Mouse (Mus musculus) heart, embryonic 14.5 days (tissue): Measurements from ENCODE around the gene Shd. TPM values are rescaled to one million over a fixed set of nuclear protein-coding genes. Genes with fewer than 3 reads are reported as not detected.

ENCODE experiments used
- ATAC-seq: fragments of 200-750 bp; cut with Nextera tagmentation; 2 replicates; pipeline ENCODE4 v1.8.0; 2017; ENCODE audit warnings: low read depth, moderate TSS enrichment; ENCODE audit not compliant: insufficient number of reproducible peaks, insufficient read depth, low FRiP score
- H3K27ac ChIP-seq, 2 experiments: fragments of 200-500 bp in 1 of 2; fragments of 300-500 bp in 1 of 2; sonication (generic) in 1 of 2; replicated peaks in 1 of 2; 2 replicates each; pipeline ENCODE4 v1.5.1; 2012 to 2014; ENCODE audit warnings: low read depth in 2 of 2, low read length in 2 of 2, control low read depth in 1 of 2, mild to moderate bottlenecking in 1 of 2, mixed read lengths in 1 of 2; ENCODE audit not compliant: control insufficient read depth in 1 of 2, insufficient read depth in 1 of 2
- H3K27me3 ChIP-seq: fragments of 300-500 bp; sonication (generic); 2 replicates; pipeline ENCODE4 v1.6.1; 2014; ENCODE audit warnings: mild to moderate bottlenecking, low read length, control low read depth; ENCODE audit not compliant: control insufficient read depth, insufficient read depth
- H3K36me3 ChIP-seq: fragments of 300-500 bp; sonication (generic); 2 replicates; pipeline ENCODE4 v1.6.1; 2014; ENCODE audit warnings: mild to moderate bottlenecking, control low read depth, low read length, mixed read lengths; ENCODE audit not compliant: control insufficient read depth, insufficient read depth
- H3K4me1 ChIP-seq, 2 experiments: fragments of 200-500 bp in 1 of 2; fragments of 300-500 bp in 1 of 2; sonication (generic) in 1 of 2; 2 replicates each; pipeline ENCODE4 v1.6.1; 2012 to 2014; ENCODE audit warnings: low read length in 2 of 2, control low read depth in 1 of 2, mixed read lengths in 1 of 2; ENCODE audit not compliant: control insufficient read depth in 2 of 2, insufficient read depth in 2 of 2
- H3K4me2 ChIP-seq: fragments of 300-500 bp; sonication (generic); 2 replicates; pipeline ENCODE4 v1.6.1; 2014; ENCODE audit warnings: mild to moderate bottlenecking, low read length
- H3K4me3 ChIP-seq, 2 experiments: fragments of 200-500 bp in 1 of 2; fragments of 300-500 bp in 1 of 2; sonication (generic) in 1 of 2; 2 replicates each; pipeline ENCODE4 v1.5.1; 2012 to 2014; ENCODE audit warnings: low read length in 2 of 2, mild to moderate bottlenecking in 2 of 2, control low read depth in 1 of 2, low read depth in 1 of 2, moderate library complexity in 1 of 2; ENCODE audit not compliant: control insufficient read depth in 1 of 2, insufficient read depth in 1 of 2
- H3K9ac ChIP-seq: fragments of 300-500 bp; sonication (generic); 2 replicates; pipeline ENCODE4 v1.6.1; 2014; ENCODE audit warnings: mild to moderate bottlenecking, low read length
- H3K9me3 ChIP-seq: fragments of 300-500 bp; sonication (generic); 2 replicates; pipeline ENCODE4 v1.6.1; 2016; ENCODE audit warnings: low read length, control low read depth; ENCODE audit not compliant: control insufficient read depth
- WGBS: fragments of 180-500 bp; shearing (Covaris S2); extraction: QIAGEN DNeasy Blood & Tissue Kit; methylation state at CpG from one replicate; pipeline ENCODE4 v1.1.7; 2014; 5-methylcytosine and 5-hydroxymethylcytosine counted together
- polyA plus RNA-seq: library from polyadenylated mRNA; unstranded; fragments of >200 nt; fragmentation: Nextera tagmentation; extraction: Ambion mirVana; gene quantifications from 2 replicates; pipeline ENCODE4 v1.2.1, GENCODE M21; 2014

Gene Shd
- polyA plus RNA-seq, 1 experiment from 2014 or later = 7.1 TPM

DNA sequence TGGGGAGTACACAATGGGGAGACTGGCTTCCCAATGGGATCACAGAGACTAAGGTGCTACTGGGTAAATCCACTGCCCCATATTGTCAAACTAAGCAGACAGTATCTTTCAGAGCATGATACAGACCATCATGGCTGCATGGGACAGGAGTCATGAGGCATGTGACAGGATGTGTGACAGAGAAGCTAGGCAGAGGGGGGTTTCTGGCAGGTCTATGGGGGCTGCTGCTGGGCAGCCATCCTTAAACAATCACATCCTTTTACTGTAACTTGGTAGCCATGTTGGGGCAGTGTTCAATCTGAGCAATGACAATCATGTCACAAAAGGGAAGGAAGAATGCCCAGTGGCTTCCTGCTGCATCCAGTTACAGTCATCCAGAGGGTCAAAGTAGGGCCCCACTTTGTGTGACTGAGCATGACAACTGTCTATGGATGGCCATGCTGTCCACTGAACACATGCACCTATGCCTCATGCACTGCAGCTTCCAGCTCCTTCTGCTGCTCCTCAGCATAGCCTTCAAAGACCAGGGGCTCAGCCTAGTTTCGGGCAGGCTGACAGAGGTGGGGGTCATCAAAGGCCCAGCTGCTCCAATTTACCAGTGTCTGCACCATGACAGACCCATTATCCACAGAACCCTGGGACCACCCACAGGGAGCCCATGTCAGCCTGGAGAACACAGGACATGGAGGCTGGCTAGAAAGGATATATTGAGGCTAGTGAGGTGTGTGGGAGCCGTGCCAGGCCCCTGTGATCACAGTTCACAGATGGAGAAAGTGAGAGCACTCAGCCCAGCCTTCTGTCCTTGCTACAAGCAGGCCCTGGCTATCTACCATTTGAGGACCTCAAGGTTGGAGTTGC lies 52.1 kb downstream of the Shd start:
- Histone ChIP-seq H3K36me3 (peaks cover 28% of the 10 kb centered on the region), H3K4me3 (no peak overlapping the region), H3K4me1 (peaks cover 41 to 48% of the 10 kb centered on the region in 2 experiments), H3K27ac (no peak overlapping the region), H3K9me3 (no peaks in the 10 kb centered on the region), H3K4me2 (no peak overlapping the region), H3K27me3 (no peaks in the 10 kb centered on the region), H3K9ac (no peak overlapping the region)
- 86% methylated on average over 2 of the region's 2 CpGs for WGBS
- ATAC-seq = no peak

DNA sequence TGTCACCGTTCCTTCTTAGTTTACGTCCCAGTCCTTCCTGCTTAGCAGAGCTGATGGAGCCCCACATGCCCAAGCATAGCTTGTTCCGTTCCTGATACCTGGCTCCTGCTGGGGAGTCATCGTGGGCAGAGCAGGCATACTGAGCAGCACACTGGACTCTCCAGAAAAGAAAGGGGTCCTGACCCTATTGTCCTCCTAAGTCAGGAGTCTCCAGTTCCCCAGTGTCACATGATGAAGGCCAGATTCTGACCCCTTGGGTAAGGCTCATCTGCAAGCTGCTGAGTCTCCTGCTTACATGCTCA lies 52.7 kb downstream of the Shd start:
- ATAC-seq = no peak
- no peak overlapping the region for H3K4me2 ChIP-seq
- peaks cover 45 to 48% of the 10 kb centered on the region in 2 experiments for H3K4me1 ChIP-seq
- no peak overlapping the region for H3K9ac ChIP-seq
- H3K4me3 ChIP-seq = no peak overlapping the region
- H3K27ac ChIP-seq = 0 out of 4 replicates have a peak overlapping the region, but pooled peaks of 1 of the 2 experiments have one; percentile 1
- WGBS = 89% methylated on average over 4 of the region's 4 CpGs
- H3K27me3 ChIP-seq = no peaks in the 10 kb centered on the region
- H3K36me3 ChIP-seq = peaks cover 27% of the 10 kb centered on the region
- H3K9me3 ChIP-seq = no peaks in the 10 kb centered on the region

DNA sequence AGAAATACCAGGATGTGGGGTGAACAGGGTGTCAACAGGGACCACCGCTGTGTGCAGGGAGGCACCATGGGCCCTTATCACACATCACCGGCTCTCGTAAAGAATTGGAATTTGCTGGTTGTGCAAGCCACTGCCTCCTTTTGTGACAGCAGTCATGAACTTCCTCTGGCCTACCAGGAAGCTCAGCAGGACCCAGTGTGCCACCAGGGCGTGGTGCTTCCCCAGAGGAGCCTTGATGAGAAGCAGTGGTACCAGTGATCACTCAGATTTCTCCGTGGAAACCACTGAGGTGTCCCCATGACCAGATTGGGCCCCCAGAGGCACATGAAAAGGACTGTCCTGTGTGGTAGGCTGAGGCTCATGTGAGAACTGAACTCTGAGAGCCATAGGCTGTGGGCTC lies 53.1 kb downstream of the Shd start:
- H3K4me1 ChIP-seq = peaks cover 46 to 48% of the 10 kb centered on the region in 2 experiments
- no peak overlapping the region for H3K4me3 ChIP-seq
- no peak for ATAC-seq
- peak overlapping the region; percentile 1 to 3; a peak in 1 of 4 replicates for H3K27ac ChIP-seq
- no peak overlapping the region for H3K4me2 ChIP-seq
- H3K36me3 ChIP-seq = peaks cover 24% of the 10 kb centered on the region
- no peaks in the 10 kb centered on the region for H3K27me3 ChIP-seq
- H3K9me3 ChIP-seq = no peaks in the 10 kb centered on the region
- no peak overlapping the region for H3K9ac ChIP-seq
- 36% methylated on average over 5 of the region's 5 CpGs for WGBS

DNA sequence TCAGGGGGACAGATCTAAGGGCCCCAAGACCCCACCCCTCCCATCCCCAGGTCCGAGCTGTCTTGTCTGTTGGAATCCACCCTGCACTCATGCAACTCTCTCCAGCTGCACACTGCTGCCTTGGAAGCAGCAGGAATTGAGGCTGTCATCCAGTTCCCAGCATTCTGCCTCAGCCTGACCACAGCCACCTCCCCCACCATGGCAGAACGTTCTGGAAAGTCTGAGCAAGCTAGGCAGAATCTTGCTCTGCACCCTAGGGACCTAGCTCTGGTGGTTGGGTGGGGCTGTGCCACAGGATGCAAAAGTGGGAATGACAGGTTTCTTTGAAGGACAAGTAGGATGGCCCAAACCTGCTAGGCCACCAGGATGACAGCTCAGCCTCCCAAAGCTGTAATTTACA lies 54.2 kb downstream of the Shd start:
- 52% methylated on average over 2 of the region's 2 CpGs for WGBS
- Histone ChIP-seq H3K4me2 (no peak overlapping the region), H3K4me3 (no peak overlapping the region), H3K4me1 (peaks cover 46 to 48% of the 10 kb centered on the region in 2 experiments), H3K9me3 (no peaks in the 10 kb centered on the region), H3K27me3 (no peaks in the 10 kb centered on the region), H3K27ac (no peak overlapping the region), H3K36me3 (peaks cover 24% of the 10 kb centered on the region), H3K9ac (no peak overlapping the region)
- no peak for ATAC-seq

DNA sequence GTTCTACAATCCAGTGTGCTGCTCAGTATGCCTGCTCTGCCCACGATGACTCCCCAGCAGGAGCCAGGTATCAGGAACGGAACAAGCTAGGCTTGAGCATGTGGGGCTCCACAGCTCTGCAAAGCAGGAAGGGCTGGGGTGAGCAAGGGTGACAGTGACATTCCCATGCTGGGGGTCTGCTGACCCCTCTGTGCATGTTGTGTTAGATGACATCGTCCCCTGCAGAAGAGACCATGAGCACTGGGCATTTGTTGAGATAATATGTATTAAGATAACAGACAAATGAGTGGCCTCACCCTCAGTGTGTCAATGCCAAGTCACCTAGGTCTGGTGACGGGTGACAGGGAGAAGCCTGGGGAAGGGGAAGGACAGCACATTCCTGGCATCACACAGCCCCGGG lies 54.7 kb downstream of the Shd start:
- Histone ChIP-seq H3K27me3 (no peaks in the 10 kb centered on the region), H3K4me2 (no peak overlapping the region), H3K9ac (no peak overlapping the region), H3K4me3 (no peak overlapping the region), H3K27ac (0 out of 4 replicates have a peak overlapping the region, but pooled peaks of 1 of the 2 experiments have one; percentile 2), H3K9me3 (no peaks in the 10 kb centered on the region), H3K36me3 (peaks cover 22% of the 10 kb centered on the region), H3K4me1 (peaks cover 46 to 48% of the 10 kb centered on the region in 2 experiments)
- no peak for ATAC-seq
- 33% methylated on average over 5 of the region's 5 CpGs for WGBS

Other genes with a start within 250 kb of the Shd start
- gene Adgre4, start 220.5 kb upstream of the Shd start, polyA plus RNA-seq = 0.42 and 0.80 TPM in 2 replicates
- 5.7 and 5.9 TPM in 2 replicates for gene Zfp119a, start 91.5 kb upstream of the Shd start, polyA plus RNA-seq
- 8.1 and 9.4 TPM in 2 replicates for gene Zfp959, start 78.4 kb upstream of the Shd start, polyA plus RNA-seq
- 4.5 and 5.1 TPM in 2 replicates for gene Zfp119b, start 21.0 kb upstream of the Shd start, polyA plus RNA-seq
- gene Ebi3, start 17.8 kb upstream of the Shd start, polyA plus RNA-seq = 1.0 and 1.3 TPM in 2 replicates
- 8.9 and 13.5 TPM in 2 replicates for gene Yju2, start 11.4 kb upstream of the Shd start, polyA plus RNA-seq
- 1.6 and 1.8 TPM in 2 replicates for gene Fsd1, start 16.0 kb downstream of the Shd start, polyA plus RNA-seq
- gene Stap2, start 35.1 kb downstream of the Shd start, polyA plus RNA-seq = 15.9 and 16.6 TPM in 2 replicates
- 73.9 and 84.4 TPM in 2 replicates for gene Mpnd, start 35.2 kb downstream of the Shd start, polyA plus RNA-seq
- gene Sh3gl1, start 66.2 kb downstream of the Shd start, polyA plus RNA-seq = 63.6 and 70.5 TPM in 2 replicates
- gene Chaf1a, start 70.0 kb downstream of the Shd start, polyA plus RNA-seq = 9.0 and 9.2 TPM in 2 replicates
- 41.3 and 42.5 TPM in 2 replicates for gene Ubxn6, start 104.6 kb downstream of the Shd start, polyA plus RNA-seq
- gene Hdgfl2, start 109.2 kb downstream of the Shd start, polyA plus RNA-seq = 56.5 and 57.5 TPM in 2 replicates
- gene Plin4, start 139.3 kb downstream of the Shd start, polyA plus RNA-seq = 0.15 and 0.19 TPM in 2 replicates
- gene Plin5, start 147.1 kb downstream of the Shd start, polyA plus RNA-seq = 0.88 and 1.1 TPM in 2 replicates
- 0.32 and 0.42 TPM in 2 replicates for gene Lrg1, start 151.5 kb downstream of the Shd start, polyA plus RNA-seq
- gene Sema6b, start 169.9 kb downstream of the Shd start, polyA plus RNA-seq = 0.55 and 0.85 TPM in 2 replicates
- gene Tnfaip8l1, start 192.0 kb downstream of the Shd start, polyA plus RNA-seq = 8.9 and 9.4 TPM in 2 replicates
- gene Mydgf, start 213.5 kb downstream of the Shd start, polyA plus RNA-seq = 76.6 and 81.1 TPM in 2 replicates
- gene Dpp9, start 248.4 kb downstream of the Shd start, polyA plus RNA-seq = 18.9 and 19.5 TPM in 2 replicates